Mouse (Mus musculus) T-helper 17 cell (primary cell): Measurements from ENCODE around the gene Kctd20.

ENCODE experiments used
- in situ Hi-C, 2 experiments: fragments of 300-600 bp; cut with MboI, MseI; formaldehyde crosslinking; loops; 1 replicate in 1 of 2; 2 replicates in 1 of 2; pipeline ENCODE4 v1.15.1; 2025; ENCODE audit warnings: high pct_unique_total_duplicates in 2 of 2

The Kctd20 gene

DNA sequence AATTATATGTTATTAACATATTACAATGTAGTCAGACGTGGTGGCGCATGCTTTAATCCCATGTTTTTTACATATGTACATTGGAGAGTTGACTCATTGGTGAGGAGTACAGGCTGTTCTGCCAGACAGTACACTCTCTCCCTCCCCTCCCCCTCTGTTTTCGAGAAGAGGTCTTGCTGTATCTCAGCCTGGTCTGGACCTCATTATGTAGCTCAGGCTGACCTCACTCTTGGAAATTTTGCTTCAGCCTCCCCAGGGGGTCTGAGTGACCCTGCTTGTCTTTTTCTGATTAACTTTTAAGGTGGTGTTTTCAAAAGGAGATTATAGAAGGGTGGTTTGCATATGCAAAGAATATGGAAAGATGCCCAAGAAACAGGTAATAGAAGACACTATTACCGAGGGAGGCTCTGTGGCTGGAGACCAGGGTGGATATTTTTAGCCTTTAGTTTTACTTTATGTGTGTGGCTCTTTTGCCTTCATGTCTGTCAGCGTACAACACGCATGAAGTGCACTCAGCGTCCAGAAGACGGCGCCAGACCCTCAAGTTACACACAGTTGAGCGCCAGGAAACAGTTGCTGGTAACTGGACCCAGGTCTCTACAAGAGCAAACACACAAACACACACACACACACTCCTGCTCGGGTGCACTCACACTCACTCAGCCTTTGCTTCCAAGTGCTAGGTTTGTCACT lies 66.7 kb downstream of the Kctd20 start:
- in situ Hi-C loops = loop anchor here in 1 of 2 experiments (10.0 kb wide), 1 partner anchor 976 kb away; no protein-coding TSS in a partner anchor
